Mouse (Mus musculus) liver, embryonic 14.5 days (tissue): ENCODE results near the gene Cyp2g1.

ENCODE experiments used
- CTCF ChIP-seq: IDR thresholded peaks from 2 replicates; pipeline ENCODE4 v1.5.1; 2016; ENCODE audit warnings: antibody characterized with exemption, low read depth, control low read depth
- EP300 ChIP-seq: IDR thresholded peaks from 2 replicates; pipeline ENCODE4 v1.6.1; 2016; ENCODE audit warnings: antibody characterized with exemption, low read depth

- no peak for TF ChIP-seq CTCF
- no peak for TF ChIP-seq EP300
These were observed 18.7 kb upstream of the Cyp2g1 start for GRCm38 (mm10) chr7:26789984-26790383.
